Mouse (Mus musculus) brain, adult 2 months (tissue): ENCODE data around the gene Ehd1.
"Not testable (repeated sequence)": the region's sequence is repeated elsewhere in the genome, so short reads cannot be mapped to it uniquely, and the experiment has no call there.

ENCODE experiments used
- DNase-seq: peaks from one replicate; pipeline ENCODE4 v3.0.0; 2011; ENCODE audit warnings: low read depth, low spot score

Ehd1 gene

DNA sequence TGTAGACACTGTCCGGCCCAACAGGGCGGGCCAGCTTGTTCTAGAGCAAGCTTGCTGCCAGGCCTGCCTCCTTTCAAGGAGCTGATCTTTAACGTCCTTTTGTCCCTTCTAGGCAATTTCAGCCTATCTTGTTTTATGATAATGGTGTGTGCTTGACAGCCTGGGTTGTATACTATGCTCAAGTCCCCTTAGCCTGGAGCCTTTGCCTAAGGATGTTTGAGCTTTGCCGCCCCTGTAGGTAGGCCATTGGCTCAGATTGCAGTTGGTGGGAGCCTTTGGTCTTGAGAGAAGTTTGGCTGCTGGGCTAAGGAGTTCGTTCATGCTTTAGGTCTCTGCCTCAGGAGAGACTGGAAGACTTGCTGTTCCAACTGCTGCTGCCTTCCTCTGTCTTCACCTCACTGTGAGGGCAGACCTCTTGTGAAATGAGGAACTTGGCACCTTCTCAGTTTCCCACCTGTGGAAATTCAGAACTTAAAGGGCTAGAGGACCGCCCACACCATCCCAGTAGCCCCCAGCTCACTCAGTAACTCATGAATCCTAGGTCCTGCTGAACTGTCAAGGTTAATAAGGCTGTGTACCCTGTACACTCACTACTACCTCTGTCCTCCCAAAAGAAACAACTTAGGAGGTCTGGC, 2.0 kb downstream of the Ehd1 start:
- no peak for DNase-seq

DNA sequence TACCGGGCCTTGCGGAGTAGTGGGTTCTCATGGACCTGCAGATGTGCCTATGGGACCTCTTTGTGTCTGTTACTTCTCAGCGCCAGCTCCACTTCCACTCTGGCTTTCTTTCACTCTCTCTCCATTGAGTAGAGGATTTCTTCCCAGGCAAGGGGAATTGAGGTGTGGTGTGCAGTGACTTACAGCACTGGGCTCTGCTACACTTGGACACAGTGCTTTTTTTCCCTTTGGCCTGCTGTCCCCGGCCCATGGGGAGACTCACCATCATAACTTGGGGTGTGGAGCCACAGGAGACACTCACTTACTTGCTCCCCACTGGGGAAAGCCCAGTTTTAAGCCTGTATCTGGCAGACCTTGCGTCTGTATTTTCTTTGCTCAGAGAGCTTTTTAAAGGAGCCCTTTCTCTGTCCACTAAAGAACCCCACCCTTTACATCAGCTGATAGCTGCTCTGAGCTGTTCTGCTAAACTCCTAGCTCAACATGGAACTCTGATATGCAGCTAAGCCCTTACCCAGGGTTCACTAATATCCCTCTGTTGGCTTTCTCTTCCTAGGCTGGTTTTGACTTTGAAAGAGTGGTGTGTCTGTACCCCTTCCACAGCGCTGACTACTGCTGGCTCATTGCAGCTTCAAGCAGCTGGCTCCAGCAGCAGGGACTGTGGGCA, 3.1 kb downstream of the Ehd1 start:
- DNase-seq: no peak

DNA sequence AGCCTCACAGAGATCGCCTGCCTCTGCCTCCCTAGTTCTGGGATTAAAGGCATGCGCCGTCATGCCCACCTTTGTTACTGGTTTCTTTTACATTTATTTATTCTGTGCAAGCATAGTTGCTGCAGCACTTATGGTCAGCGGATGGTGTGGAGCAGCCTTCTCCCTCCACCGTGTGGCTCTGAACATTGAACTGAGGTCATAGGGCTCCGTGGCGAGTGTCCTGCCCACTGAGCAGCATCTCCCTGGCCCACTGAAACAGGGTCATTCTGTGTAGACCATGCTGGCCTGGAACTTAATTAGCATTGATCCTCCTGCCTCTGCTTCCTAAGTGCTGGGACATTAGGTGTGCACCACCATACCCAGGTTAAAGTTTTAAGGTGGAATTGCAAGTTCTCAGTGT, 4.0 kb downstream of the Ehd1 start:
- DNase-seq: no peak

DNA sequence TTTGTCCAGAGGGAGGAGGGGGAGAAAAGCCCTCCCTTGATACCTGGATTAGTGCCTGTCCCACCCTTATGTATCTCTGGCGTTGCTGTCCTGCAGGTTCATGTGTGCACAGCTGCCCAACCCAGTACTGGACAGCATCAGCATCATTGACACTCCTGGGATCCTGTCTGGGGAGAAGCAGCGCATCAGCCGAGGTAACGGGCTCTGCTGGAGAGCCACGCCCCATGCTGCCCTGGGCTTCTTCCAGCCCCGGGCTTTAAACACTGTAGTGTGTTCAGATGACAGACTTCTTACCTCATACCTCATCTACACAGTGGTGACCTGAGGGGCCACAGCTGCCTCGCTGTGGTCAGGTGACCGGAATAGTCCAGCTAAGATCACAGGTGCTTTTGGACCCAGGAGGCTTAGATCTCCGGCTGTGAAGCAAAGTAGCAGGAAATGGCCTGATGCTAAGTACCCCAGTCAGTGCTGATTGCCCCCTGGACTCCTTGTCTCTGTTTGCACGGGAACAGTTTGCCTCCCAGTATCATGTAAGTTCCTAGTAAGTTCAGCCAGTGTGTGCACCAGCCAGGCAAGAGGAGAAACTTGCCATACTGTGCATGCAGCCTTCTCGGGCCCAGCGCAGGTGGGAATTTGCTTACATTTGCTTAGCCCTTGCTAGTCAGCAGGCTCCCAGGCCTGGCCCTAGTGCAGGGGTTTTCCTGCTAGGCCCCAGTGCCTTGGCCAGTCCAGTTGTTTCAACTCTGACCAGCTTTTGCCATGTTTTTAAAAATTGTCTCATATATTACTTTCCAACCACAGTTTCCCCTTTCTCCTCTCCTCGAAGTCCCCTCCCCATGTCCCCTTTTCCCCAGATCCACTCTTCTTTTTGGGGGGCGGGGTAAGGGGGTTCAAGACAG, 4.8 kb downstream of the Ehd1 start:
- DNase-seq: no peak

DNA sequence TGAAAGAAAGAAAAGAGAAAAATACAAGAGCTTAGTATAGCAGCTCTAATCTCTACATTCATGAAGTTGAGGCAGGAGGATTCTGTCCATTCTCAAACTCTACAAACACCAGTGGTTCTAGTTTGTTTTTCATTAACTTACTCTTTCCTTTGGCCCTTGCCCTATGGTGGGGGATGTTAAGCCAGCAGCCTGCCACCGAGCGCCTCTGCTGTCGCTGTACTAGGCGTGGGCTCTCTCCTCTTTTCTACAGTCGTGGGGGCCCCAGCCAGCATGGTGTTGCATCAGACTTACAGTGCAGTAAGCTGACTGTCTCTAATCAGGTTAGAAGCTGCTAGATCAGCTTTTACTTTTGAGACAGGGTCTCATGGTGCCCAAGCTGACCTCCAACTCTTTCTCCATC, 6.5 kb downstream of the Ehd1 start:
- DNase-seq: no peak

DNA sequence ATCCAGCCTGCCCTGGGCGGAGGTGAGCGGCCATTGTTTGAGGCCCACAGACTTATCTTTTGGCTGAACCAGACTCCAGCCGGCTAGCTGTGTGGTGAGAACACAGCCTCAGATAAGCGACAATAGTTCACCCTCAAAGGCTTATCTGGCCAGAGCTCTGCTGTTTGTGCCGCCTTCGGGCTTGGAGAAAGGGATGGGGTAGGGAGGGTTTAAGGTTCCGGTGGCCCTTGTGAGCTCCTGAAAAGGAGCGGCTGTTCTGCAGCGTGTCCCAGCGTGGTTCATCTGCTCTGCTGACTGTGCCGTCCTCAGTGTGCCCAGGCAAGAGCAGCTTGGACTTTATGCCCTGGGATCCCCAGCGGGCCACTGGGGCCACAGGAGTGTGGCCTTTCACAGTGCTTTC, 8.0 kb downstream of the Ehd1 start:
- no peak for DNase-seq

DNA sequence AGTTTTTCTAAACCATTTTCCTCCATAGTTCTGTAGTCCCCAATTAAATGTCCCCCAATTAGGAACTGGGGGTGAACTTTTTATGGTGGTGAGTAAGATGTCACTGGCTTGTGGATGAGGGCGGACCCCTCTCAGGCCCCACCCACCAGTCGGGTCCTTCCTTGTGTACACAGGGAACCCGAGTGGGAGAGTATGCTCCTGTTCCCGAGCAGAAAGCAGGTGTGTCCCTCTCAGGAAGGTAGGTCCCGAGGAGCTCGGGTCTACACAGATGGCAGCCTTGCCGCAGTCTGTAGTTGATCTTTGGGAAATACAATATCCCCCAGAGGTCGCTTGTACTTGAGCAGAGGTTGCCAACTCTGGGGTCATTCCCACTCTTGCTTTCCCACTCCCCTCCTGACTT, 8.7 kb downstream of the Ehd1 start:
- no peak for DNase-seq

DNA sequence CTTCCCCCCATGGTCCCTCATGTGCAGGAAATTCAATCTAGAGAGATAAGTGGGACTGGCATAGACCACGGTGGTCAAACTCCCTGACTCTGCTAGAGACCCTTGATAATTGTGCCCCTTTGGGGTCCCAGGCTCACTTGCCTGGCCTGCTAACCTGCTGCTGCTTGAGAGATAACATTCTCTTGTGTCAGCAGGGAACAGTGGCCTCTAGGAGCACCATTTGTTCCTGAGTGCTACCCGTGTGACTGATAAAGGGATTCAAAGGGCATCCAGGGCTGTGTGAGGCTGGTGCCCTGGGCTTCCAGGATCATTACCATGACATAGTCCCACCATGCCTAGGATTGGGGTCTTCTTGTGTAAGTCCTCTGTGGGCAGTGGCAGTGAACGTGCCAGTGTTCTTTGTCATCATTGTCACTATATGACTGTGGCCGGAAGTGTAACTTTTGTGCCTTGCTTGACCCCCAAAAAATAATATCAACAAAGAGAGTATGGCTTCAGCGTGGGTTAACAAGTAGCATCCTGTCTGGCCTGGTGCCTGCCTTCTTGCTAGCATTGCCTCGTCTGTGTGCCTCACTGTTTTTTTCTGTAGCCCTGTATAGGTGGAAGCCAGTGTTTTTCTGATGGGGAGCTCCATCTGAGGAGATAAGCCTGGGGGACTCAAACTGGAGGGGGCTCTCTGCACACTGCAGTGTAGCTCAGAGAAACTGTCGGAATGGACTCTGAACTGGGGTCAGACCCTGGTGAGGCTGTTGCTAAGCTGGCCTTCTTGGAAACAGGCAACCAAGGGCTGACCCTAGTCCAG, 9.3 kb downstream of the Ehd1 start:
- no peak for DNase-seq

DNA sequence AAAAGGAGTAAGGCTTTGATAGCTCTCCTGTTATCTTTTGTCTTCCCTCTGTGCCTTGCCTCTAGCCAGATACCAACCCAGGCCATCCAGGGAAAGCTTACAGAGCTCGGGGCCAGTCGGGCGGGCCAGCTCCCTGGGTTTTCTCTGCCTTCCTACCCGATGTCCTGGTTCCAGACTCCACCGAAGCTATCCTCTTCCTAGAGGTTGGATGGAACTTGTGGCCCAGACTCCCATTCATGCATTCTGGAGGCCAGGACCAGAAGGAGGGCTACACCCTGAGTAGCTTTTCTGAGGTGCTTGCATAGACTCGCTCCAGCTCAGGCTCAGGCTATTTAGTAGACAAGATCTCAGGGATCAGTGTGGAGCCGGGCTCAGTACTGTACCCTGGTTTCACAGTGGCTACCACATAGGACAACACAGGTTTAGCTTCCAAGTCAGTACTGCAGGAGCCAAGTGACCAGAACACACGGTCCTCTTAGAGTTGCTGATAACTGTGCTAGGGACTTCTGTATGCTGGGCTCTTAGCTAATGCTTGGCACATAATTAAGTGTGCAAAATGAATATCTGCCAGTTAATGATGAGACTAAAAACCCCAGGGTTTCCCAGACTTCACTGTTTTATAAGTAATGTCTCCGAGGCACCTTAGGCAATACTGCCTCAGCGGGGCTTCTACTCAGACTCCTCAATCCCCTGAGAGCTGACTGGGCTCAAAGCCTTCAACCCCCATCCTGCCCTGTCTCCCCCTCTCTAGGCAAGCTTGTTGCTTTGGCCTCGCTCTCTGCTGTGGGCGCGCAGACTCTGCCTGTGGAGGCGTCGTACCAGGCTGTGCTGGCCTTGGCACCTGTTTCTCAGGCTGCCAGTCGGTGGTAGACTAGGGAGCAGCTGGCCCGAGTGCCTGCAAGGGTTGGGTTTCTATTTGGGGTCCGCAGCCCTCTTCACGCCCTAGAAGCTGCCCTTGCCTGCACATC, 10.2 kb downstream of the Ehd1 start:
- peak; percentile 86 for DNase-seq

- DNase-seq: no peak
These were observed 11.8 kb downstream of the Ehd1 start for GRCm38 (mm10) chr19:6288236-6288894.

DNA sequence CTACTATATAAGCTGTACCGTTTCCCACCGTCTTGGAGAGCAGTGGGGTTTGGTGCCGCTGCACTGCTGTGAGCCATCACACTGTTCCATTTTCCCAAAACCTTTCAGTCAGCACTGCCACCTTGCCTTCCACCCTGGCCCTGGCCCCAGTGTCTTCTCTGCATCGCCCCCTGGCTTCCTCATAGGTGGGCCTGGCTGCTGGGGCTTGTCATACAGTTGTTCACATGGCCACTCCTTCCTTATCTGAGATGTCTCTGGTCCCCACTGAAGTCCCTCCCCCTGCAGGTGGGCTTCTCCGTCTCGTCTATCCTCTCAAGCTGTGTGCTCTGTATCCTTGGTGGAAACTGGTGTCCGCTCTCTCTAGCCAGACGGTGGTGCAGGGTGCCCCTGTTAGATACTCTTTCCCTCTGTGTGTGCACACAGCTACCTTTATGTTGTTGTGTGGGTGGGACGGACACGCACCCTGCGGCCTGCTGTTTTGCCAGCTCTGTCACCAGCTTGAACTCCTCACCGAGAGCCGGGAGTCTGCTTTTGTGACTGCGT, 13.2 kb downstream of the Ehd1 start:
- no peak for DNase-seq

- DNase-seq: not testable (repeated sequence)
These were observed 14.2 kb downstream of the Ehd1 start for GRCm38 (mm10) chr19:6290720-6291116.

GRCm38 (mm10) chr19:6291117-6291781, 14.7 kb downstream of the Ehd1 start:
- DNase-seq: peak; percentile 93

DNA sequence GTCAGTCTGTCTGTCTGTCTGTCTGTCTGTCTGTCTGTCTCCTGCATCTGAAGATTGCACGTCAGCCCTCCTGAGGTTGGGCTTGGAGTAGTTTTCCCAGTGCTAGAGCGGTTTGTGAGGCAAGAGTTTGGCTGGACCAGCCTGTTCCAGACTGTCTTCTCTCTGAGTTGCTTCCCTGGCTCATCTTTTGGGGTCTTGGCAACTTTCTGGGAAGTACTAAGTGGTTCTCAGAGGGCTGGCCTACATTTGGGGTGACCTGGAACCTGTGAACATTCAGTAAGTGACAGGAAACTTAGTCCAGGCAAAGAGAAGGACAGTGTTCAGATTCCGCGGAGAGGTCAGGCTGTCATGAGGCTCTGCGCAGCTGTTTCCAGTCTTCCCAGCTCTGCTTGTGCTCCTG, 15.7 kb downstream of the Ehd1 start:
- no peak for DNase-seq

- no peak for DNase-seq
These were observed 17.8 kb downstream of the Ehd1 start for GRCm38 (mm10) chr19:6294301-6294700.

DNA sequence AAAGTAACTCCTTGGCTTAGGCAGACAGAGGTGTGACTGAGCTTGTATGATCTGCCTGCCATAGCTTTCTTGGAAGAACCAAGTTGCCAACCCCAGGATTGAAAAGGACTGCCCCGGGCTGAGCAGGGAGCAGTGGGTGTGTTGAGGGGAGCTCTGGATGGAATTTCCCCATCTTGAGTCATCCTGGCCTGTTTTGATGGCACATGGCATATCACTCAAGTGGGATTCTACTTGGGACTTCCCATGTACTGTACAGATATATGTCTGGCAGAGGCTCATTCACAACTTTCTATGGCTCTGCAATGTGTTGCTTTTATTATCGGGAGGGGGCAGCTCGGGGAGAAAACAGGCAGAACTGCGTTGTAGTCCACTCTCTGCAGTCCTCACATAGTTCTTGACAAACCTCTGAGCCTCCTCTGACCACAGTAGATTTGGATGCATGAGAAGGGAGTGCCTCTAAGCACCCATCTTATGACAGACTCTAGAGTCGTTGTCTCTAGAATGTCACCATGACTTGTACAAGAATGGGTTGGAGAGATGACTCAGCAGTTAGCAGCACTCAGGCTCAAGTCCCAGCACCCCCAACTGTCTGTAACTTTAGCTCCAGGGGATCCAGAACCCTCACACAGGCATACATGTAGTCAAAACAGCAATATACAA, 20.2 kb downstream of the Ehd1 start:
- DNase-seq: no peak

DNA sequence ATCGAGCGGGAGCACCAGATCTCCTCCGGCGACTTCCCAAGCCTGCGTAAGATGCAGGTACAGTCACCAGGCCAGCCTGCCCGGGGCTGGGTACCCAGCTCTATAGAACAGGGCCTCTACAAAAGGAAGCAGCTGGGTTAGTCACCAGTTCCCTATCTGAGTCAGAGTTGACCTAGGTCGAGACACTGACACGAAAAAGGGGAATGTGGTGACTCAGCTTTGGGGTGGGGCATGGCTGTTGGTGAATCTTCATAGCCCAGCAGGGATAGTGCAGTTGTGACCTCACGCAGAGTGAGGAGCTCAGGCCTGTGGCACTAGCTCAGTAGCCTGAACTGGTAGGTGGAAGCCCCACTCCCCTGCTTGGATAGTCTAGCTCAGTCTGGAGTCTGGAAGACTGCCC, 21.1 kb downstream of the Ehd1 start:
- DNase-seq: peak; percentile 62

- no peak for DNase-seq
These were observed 22.5 kb downstream of the Ehd1 start for GRCm38 (mm10) chr19:6299003-6299402.
